Mouse (Mus musculus): ENCODE results near the gene Pros1.
A peak's percentile ranks its signal among the peaks of the same experiment; 100 is the strongest.

Gene Pros1

GRCm38 (mm10) chr16:62861455-62861854 lies 7.3 kb downstream of the Pros1 start:
- DNase-seq (ENCODE audit: low read depth) = no peak

DNA sequence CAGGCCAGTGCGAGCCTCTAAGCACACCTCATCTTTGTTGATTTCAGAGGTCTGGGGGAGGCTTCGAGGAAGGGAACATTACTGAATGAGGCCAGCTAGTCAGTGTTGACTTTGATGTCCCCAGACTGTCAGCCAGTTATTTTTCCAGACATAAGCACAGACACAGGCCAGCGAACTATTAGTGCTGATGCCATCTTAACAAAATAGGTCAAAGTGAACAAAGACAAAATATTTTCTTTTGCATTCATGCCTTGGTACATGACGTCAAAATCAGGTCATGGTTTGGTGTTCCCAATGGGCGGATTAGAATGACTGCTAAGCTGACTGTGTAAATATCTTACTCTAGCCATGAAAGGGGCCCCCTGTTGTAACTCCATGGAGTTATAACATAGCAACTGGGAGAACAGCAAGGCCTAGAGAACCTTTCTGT lies 18.6 kb downstream of the Pros1 start:
- no peak for DNase-seq (ENCODE audit: low read depth)

- DNase-seq (ENCODE audit: low read depth) = no peak
Observed at GRCm38 (mm10) chr16:62873180-62873579, 19.1 kb downstream of the Pros1 start.

DNA sequence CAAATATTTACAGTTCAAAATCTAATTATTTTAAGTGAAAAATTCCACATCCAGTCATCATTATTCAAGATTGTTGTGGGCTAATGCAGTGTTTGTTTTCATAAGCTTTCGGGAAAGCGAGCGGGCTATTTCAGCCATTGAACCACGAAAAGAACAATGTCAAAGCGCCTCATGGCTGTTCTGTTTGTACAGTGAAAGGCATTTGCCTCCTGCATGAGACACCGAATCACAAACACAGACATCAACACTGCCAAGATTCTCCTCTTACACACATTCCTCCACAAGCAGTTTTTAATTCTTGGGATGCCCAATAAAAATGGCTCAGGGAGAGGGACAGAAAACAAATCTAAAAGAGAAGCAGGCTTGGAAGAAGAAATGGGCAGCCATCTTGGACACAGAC lies 20.0 kb downstream of the Pros1 start:
- DNase-seq (ENCODE audit: low read depth) = no peak

GRCm38 (mm10) chr16:62895824-62896223 lies 41.7 kb downstream of the Pros1 start:
- DNase-seq (ENCODE audit: low read depth) = no peak

DNA sequence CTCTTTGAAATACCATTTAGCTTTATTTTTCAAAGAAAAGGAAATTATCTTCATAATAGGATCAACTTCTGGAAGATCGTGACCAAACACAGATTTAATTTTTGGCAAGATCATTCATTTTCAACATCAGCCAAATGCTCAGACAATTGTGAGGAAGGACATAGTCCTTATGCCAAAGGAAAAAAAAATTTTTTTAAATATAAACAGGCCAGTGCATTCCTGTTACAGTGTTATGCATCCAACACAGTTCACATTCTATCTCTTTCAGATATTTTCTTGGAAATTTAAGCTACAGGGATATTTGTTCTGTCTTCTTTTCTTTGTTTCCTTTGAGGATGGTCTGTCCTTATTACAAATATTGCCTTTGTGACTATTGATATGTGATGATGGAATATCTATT lies 57.3 kb downstream of the Pros1 start:
- DNase-seq (ENCODE audit: low read depth) = no peak

DNA sequence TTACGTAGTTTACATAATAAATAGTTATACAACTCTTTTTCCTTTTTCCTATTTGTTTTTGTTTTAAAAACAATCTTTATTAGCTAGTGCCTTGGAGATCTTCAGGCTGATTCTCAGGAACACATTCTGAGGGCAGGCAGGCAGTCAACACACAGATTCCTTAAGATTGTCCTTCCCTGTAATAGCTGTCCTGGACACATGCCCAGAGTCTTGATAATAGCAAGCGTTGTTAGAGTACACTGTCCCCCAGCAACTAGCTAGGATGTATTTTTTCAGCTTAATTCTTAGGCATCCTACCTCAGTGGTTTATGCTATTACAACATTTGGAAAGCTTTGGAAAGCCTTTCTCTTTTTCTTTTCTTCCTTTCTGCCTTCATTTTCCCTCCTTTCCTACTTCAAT lies 58.1 kb downstream of the Pros1 start:
- DNase-seq (ENCODE audit: low read depth) = peak; percentile 32

DNA sequence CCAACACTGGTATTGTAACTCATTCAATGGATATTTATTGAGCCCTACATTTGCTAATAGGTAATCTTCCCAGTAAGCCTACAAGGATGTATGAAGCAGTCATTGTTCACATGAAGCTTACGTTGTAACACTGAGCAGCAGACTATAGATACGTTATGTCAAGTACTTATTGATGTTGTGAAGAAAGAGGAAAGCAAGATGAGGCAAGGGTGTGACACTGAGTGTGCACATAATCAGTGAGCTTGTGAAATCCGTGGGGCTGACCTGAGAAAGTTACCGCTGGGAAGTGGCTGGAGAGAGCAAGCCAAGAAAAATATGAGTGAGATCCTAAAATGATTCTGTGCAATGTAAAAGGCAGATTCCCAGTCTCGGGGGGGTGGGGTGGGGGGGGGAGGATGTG lies 61.4 kb downstream of the Pros1 start:
- no peak for DNase-seq (ENCODE audit: low read depth)

DNA sequence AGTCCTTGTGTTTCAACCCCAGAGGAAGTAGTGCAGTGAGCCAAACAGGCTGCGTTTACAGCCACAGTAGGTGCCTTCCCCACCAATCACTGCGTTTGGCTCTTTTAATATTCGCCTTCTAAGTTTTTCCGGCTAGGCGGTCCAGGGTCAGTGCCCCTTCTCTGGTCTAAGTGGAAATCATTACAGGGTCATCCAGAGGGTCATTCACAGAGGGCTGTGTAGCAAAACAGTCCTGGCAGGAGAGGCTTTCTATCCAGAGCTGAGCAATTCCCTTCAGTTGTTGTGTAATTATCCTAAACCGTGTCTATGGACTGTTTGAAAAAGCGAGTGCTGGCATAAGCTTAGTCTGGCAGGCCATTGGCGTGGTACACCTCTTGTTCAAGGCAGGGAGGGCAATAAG lies 68.1 kb downstream of the Pros1 start:
- DNase-seq (ENCODE audit: low read depth) = no peak

GRCm38 (mm10) chr16:62931341-62931740 lies 77.2 kb downstream of the Pros1 start:
- DNase-seq (ENCODE audit: low read depth) = no peak

GRCm38 (mm10) chr16:62936316-62936715 lies 82.2 kb downstream of the Pros1 start:
- peak; percentile 22 for DNase-seq (ENCODE audit: low read depth)

DNA sequence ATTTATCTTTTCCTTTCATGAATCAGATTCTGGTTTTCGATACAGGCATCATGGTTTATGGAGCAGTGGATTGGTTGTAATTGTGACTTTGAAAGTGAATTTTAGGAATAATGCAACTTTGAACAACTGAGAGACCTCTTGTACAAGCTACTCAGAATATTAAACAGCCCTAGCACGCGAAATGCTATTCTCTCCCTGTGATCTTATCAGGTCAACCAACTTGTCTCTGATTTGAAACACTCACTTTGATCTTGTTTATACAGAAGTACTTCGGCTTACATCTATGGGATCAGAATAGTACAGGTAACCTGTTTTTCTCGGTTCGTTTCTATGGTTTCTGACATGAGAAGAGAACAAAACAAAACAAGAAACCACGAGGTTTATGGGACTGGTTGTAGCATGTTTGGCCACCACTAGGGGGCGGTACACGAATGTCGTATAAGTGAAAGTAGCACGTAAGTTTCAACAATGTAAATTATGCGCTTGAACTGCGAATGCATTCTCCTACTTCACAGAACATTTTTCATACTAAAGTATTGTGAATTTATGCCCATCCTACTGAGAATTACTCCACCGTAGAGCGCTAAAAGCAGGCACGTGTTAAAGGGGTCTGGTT lies 86.4 kb downstream of the Pros1 start:
- peak; percentile 85 for DNase-seq (ENCODE audit: low read depth)

DNA sequence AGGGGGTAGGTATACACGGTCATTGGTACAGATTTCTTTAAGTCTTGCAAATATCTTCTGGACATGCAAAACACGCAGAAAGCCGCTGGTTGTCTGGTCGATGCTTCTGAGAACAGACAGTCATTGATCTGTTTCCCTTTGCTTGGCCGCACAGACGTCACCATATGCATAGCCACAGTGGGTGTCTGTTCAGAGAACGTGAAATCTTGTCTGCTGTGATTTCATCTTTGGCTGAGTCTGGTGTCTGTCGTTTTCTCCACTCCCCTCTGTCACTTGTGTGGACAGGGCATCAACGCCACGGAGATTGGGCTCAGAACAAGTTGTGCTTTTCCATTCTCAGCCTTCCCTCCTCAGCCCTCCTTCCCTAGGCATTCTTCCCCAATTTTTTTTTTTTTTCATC lies 87.7 kb downstream of the Pros1 start:
- DNase-seq (ENCODE audit: low read depth) = no peak

- DNase-seq (ENCODE audit: low read depth) = no peak
Observed at GRCm38 (mm10) chr16:62942418-62943410, 88.6 kb downstream of the Pros1 start.

DNA sequence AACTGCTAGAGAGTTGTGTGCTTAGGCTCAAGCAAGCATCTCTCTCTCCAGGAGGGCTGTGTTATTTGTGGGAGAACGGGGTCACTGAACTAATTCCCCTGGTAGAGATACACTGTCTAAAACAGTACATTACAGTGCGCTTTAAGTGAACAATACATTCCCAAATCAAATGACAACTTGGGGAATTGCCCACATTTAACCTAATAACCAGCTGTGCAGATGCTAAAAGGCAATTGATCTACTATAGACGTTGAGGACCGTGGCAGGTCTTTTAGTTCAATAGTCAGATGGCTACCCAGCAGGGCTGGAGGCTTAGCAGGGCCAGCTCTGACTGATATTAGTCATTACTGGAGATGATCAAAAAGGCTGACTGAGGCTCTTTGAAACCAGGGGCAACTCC lies 104.4 kb downstream of the Pros1 start:
- no peak for DNase-seq (ENCODE audit: low read depth)

- DNase-seq (ENCODE audit: low read depth) = no peak
Observed at GRCm38 (mm10) chr16:62964361-62964763, 110.3 kb downstream of the Pros1 start.

GRCm38 (mm10) chr16:62971673-62972332 lies 117.7 kb downstream of the Pros1 start:
- DNase-seq (ENCODE audit: low read depth) = no peak

DNA sequence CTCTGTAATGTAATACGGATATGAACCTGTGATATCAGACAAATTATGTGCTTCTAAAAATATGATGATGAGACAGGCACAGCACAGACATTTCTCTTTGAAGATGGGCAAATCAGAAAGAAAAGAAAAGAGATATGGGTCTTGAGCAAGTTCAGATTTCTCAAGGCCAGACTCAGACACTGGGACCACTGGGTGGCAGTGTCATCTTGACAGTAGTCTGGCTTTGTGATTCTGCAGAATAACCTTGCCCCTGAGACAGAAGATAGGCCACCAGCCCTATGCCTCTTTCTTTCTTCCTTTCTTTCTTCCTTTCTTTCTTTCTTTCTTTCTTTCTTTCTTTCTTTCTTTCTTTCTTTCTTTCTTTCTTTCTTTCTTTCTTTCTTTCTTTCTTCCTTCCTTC lies 120.8 kb downstream of the Pros1 start:
- no peak for DNase-seq (ENCODE audit: low read depth)

Measured in NIH3T3 (cell line).